8 mouse cellular contexts compared by ENCODE assay signal in the genomic region with DNA sequence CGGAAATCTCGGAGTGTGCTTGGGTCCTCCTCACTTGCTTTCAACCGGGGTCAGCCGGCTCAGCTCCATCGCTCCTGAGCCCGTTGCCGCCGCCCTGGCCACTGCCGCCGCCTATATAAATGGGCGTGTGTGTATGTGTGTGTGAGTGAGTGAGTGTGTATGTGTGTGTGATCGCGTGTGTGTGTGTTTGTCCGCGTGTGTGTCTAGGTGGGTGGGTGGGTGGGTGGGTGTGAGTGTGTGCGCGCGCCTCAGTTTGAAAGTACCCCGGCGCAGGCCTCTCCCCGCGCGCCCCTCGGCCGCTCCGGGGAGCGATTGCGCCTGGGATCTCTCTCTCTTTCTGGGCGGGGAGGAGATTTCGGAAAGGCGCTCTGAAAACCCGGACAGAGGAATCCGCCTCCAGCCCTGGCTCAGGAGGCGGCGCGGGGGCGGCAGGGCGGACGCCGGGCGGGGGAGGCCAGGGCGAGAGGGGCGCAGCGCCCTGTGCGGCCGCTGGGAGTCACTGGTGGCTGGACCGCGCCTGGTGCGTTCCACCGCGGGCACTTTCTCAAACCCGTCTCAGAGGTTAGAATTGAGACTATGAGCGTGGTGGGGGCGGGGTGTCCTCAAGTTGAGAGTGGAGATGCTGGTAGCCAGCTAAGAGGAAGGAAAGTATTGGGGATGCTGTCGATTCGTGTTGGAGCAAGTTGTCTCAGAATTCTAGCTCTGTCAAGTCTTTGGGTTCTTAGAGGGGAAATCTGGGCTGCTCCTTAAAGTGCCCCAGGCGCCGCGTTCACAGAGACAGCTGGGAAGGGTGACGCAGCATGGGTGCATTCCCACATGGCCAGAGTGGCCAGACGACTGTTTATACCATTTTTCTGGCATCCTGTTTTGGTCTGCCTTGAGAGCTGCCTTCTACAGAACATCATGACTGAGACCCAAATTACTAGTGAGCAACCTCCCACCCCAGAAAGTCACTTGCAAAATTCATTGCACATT. TPM values are rescaled to one million over a fixed set of nuclear protein-coding genes. Genes with fewer than 3 reads are reported as not detected.
DNase-seq lines count a peak whose midpoint lies in the region; ATAC-seq and TF ChIP-seq lines count a peak whose summit lies in the region.

Nhs (minus strand) TSS at position 94 of the 975 bp plus-strand sequence.

- H3K4me1 ChIP-seq in embryonic facial prominence, embryonic 14.5 days (ENCODE audit: control insufficient read depth, insufficient read depth, low read length), result 0 out of 2 replicates have a peak, but pooled peaks cover 6% of the 10 kb centered on the region
- 0 out of 2 replicates have a peak, but pooled peaks cover 6% of the 10 kb centered on the region for H3K4me1 ChIP-seq in heart, embryonic 10.5 days
- no peaks in the 10 kb centered on the region for H3K4me1 ChIP-seq in midbrain, postnatal 0 days (ENCODE audit: insufficient read depth, low read length)
- no peaks in the 10 kb centered on the region for H3K4me1 ChIP-seq in stomach, postnatal 0 days (replicated peaks; ENCODE audit: control insufficient read depth, insufficient read depth)

- peaks cover 25% of the 10 kb centered on the region for H3K27me3 ChIP-seq in embryonic facial prominence, embryonic 14.5 days (replicated peaks; ENCODE audit: control insufficient read depth, insufficient read depth, low read length)
- H3K27me3 ChIP-seq in heart, embryonic 10.5 days (ENCODE audit: insufficient read depth, poor library complexity, severe bottlenecking), result peaks cover 40% of the 10 kb centered on the region
- no peaks in the 10 kb centered on the region for H3K27me3 ChIP-seq in midbrain, postnatal 0 days (ENCODE audit: insufficient read depth, low read length)
- no peaks in the 10 kb centered on the region for H3K27me3 ChIP-seq in stomach, postnatal 0 days (ENCODE audit: control insufficient read depth, insufficient read depth, low read length)

- H3K9me3 ChIP-seq in embryonic facial prominence, embryonic 14.5 days (ENCODE audit: control insufficient read depth, low read length), result no peaks in the 10 kb centered on the region
- no peaks in the 10 kb centered on the region for H3K9me3 ChIP-seq in heart, embryonic 10.5 days
- H3K9me3 ChIP-seq in midbrain, postnatal 0 days (ENCODE audit: low read length), result no peaks in the 10 kb centered on the region
- H3K9me3 ChIP-seq in stomach, postnatal 0 days (ENCODE audit: control insufficient read depth, low read length), result no peaks in the 10 kb centered on the region

- DNase-seq in 3T3-L1 (ENCODE audit: low read depth, low spot score) (peak; percentile 9), liver (peak; percentile 47)
- peak; percentile 71 for DNase-seq in brain, adult 2 months (ENCODE audit: low read depth, low spot score)
- DNase-seq in embryonic facial prominence, embryonic 14.5 days (ENCODE audit: low spot score), result peak; percentile 89
- peak; percentile 80 for DNase-seq in heart, embryonic 10.5 days (ENCODE audit: low spot score)
- peak; percentile 77 for DNase-seq in kidney, adult 9 months
- peak; percentile 77 for DNase-seq in midbrain, postnatal 0 days (ENCODE audit: low spot score)
- peak; percentile 61 for DNase-seq in stomach, postnatal 0 days (ENCODE audit: low spot score)

- H3K27ac ChIP-seq in embryonic facial prominence, embryonic 14.5 days (replicated peaks; ENCODE audit: low read depth, low read length), result peak within 1 kb of the TSS; percentile 55
- H3K27ac ChIP-seq in heart, embryonic 10.5 days, result peak within 1 kb of the TSS; percentile 72
- H3K27ac ChIP-seq in midbrain, postnatal 0 days (ENCODE audit: low read depth, low read length), result peak within 1 kb of the TSS; percentile 43
- 0 out of 2 replicates have a peak within 1 kb of the TSS, but pooled peaks have one; percentile 13 for H3K27ac ChIP-seq in stomach, postnatal 0 days (replicated peaks)

- no peaks in the 10 kb centered on the region for H3K36me3 ChIP-seq in embryonic facial prominence, embryonic 14.5 days (ENCODE audit: control insufficient read depth, insufficient read depth, low read length)
- H3K36me3 ChIP-seq in heart, embryonic 10.5 days, result no peaks in the 10 kb centered on the region
- no peaks in the 10 kb centered on the region for H3K36me3 ChIP-seq in midbrain, postnatal 0 days (ENCODE audit: insufficient read depth, low read length)
- H3K36me3 ChIP-seq in stomach, postnatal 0 days (ENCODE audit: control insufficient read depth, insufficient read depth, low read length), result no peaks in the 10 kb centered on the region

- H3K4me3 ChIP-seq in embryonic facial prominence, embryonic 14.5 days (ENCODE audit: low read depth, low read length), result peak within 1 kb of the TSS; percentile 59
- peak within 1 kb of the TSS; percentile 64 for H3K4me3 ChIP-seq in heart, embryonic 10.5 days
- H3K4me3 ChIP-seq in midbrain, postnatal 0 days (ENCODE audit: low read depth, low read length), result peak within 1 kb of the TSS; percentile 57
- H3K4me3 ChIP-seq in stomach, postnatal 0 days (ENCODE audit: low read depth, low read length), result peak within 1 kb of the TSS; percentile 51

- peak; percentile 91 for ATAC-seq in embryonic facial prominence, embryonic 14.5 days (ENCODE audit: low read depth)
- ATAC-seq in midbrain, postnatal 0 days (ENCODE audit: low FRiP score), result peak; percentile 89
- peak; percentile 87 for ATAC-seq in stomach, postnatal 0 days (ENCODE audit: low FRiP score, low TSS enrichment)

- peak; percentile 53 for TF ChIP-seq CTCF in midbrain, postnatal 0 days (IDR thresholded peaks at IDR 0.05)
- peak; percentile 60 for TF ChIP-seq CTCF in stomach, postnatal 0 days (IDR thresholded peaks at IDR 0.05; ENCODE audit: low read depth)

- H3K4me2 ChIP-seq in embryonic facial prominence, embryonic 14.5 days (ENCODE audit: low read depth, low read length), result peak within 1 kb of the TSS; percentile 65
- peak within 1 kb of the TSS; percentile 62 for H3K4me2 ChIP-seq in midbrain, postnatal 0 days (ENCODE audit: low read depth, low read length, poor library complexity, severe bottlenecking)
- H3K4me2 ChIP-seq in stomach, postnatal 0 days (replicated peaks; ENCODE audit: low read depth), result peak within 1 kb of the TSS; percentile 65

- 28% methylated on average over 26 of the region's 61 CpGs for WGBS in embryonic facial prominence, embryonic 14.5 days
- WGBS in heart, embryonic 10.5 days, result 16% methylated on average over 38 of the region's 61 CpGs
- 21% methylated on average over 37 of the region's 61 CpGs for WGBS in midbrain, postnatal 0 days
- WGBS in stomach, postnatal 0 days, result 14% methylated on average over 36 of the region's 61 CpGs

- peak within 1 kb of the TSS; percentile 73 for H3K9ac ChIP-seq in embryonic facial prominence, embryonic 14.5 days (ENCODE audit: low read depth, low read length)
- peak within 1 kb of the TSS; percentile 65 for H3K9ac ChIP-seq in midbrain, postnatal 0 days (replicated peaks; ENCODE audit: low read length, poor library complexity, severe bottlenecking)
- H3K9ac ChIP-seq in stomach, postnatal 0 days (ENCODE audit: low read length), result peak within 1 kb of the TSS; percentile 59

- TF ChIP-seq EP300 in stomach, postnatal 0 days (optimal IDR thresholded peaks at IDR 0.05), result no peak

RNA-seq across cellular contexts. Expression of gene Nhs, which starts in this region (rescaled TPM):
- polyA plus RNA-seq in embryonic facial prominence, embryonic 14.5 days (2014; fragmentation: Nextera tagmentation; extraction: Ambion mirVana), result 2.7 and 2.8 TPM in 2 replicates
- 0.91 and 1.6 TPM in 2 replicates for polyA plus RNA-seq in heart, embryonic 10.5 days (2016; fragmentation: Nextera tagmentation; extraction: Ambion mirVana)
- 19.1 and 22.7 TPM in 2 replicates for total RNA-seq in midbrain, postnatal 0 days (2014; rRNA removed)
- 3.4 and 4.3 TPM in 2 replicates for polyA plus RNA-seq in midbrain, postnatal 0 days (2015; fragmentation: Nextera tagmentation; extraction: Ambion mirVana)
- polyA plus RNA-seq in stomach, postnatal 0 days (2015; fragmentation: Nextera tagmentation; extraction: Ambion mirVana), result 0.52 and 0.57 TPM in 2 replicates

Comparison
In these comparisons a context has a peak if more than half of its experiments do, and no peak if none do; other contexts are left out.
1. Peak in every context shown above with its lines: DNase-seq, ATAC-seq, H3K4me3 ChIP-seq and H3K27ac ChIP-seq.
2. Peak in DNase-seq, ATAC-seq, H3K4me3 ChIP-seq, H3K27ac ChIP-seq, H3K9ac ChIP-seq and H3K4me2 ChIP-seq in stomach, postnatal 0 days; RNA of the gene not detected or under 1 TPM.
3. DNase-seq: peak in every context shown above with its lines; median percentile 89 in embryonic facial prominence, embryonic 14.5 days; 80 in heart, embryonic 10.5 days; 77 in kidney, adult 9 months; 77 in midbrain, postnatal 0 days; 71 in brain, adult 2 months; 61 in stomach, postnatal 0 days; 47 in liver; 9 in 3T3-L1.
4. H3K27ac ChIP-seq: peak in every context shown above with its lines; median percentile 72 in heart, embryonic 10.5 days; 55 in embryonic facial prominence, embryonic 14.5 days; 43 in midbrain, postnatal 0 days; 13 in stomach, postnatal 0 days.